Comparison of ENCODE assay signal across 8 mouse cellular contexts in the genomic region with DNA sequence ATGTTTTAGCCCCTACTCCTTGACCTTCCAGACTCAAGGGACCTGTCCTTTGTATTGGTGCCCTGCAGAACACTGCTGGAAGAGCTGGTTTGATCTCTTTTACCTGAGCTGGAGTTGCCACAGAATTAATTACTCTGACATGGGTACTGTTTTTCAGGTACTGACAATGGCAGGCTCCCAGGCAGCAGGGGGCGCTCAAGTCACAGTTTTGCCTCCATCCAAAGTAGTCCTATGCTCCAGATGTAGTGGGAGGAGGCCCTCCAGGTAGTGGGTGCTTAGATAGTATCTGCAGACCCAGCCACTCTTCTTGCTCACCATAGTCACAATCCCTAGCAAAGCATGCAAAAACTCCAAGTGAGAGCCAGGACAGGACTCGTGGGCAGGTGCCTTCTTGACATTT. TPM values are rescaled to one million over a fixed set of nuclear protein-coding genes. Genes with fewer than 3 reads are reported as not detected.
A peak's percentile ranks its signal among the peaks of the same experiment; 100 is the strongest.
DNase-seq lines count a peak whose midpoint lies in the region; ATAC-seq and TF ChIP-seq lines count a peak whose summit lies in the region.

No protein-coding gene starts in this region.

- peaks cover 21 to 44% of the 10 kb centered on the region in 2 experiments for H3K4me1 ChIP-seq in liver, embryonic 14.5 days (replicated peaks; ENCODE audit: control insufficient read depth in 2 of 2, insufficient read depth in 2 of 2, low read length in 1 of 2)

- TF ChIP-seq EP300 in liver, embryonic 14.5 days (IDR thresholded peaks at IDR 0.05; ENCODE audit: low read depth), result no peak

- H3K4me2 ChIP-seq in liver, embryonic 14.5 days (ENCODE audit: low read depth), result no peak overlapping the region

- no peaks in the 10 kb centered on the region for H3K27me3 ChIP-seq in liver, embryonic 14.5 days (ENCODE audit: control insufficient read depth, insufficient read depth, low read length)

- H3K9me3 ChIP-seq in liver, embryonic 14.5 days (ENCODE audit: control insufficient read depth, low read length), result no peaks in the 10 kb centered on the region

- peak; percentile 68 for DNase-seq in 416B (ENCODE audit: low read depth)
- peak; percentile 83 for DNase-seq in NIH3T3 (ENCODE audit: low read depth)
- DNase-seq in cerebellum, adult 9-11 months, result peak; percentile 53
- peak; percentile 44 for DNase-seq in gastrocnemius, postnatal 25 days
- DNase-seq in kidney, postnatal 36 days, result peak; percentile 83 to 95
- DNase-seq in liver, embryonic 14.5 days (ENCODE audit: low read depth in 3 of 3, low spot score in 3 of 3), result peak in 2 of 3 experiments; percentile 56 to 59
- peak; percentile 74 for DNase-seq in retina, embryonic 14.5 days (ENCODE audit: low spot score)
- peak; percentile 83 for DNase-seq in thymus, postnatal 14 days

- no peak overlapping the region for H3K27ac ChIP-seq in liver, embryonic 14.5 days

- H3K36me3 ChIP-seq in liver, embryonic 14.5 days (replicated peaks; ENCODE audit: control insufficient read depth, insufficient read depth, low read depth), result peaks cover 27% of the 10 kb centered on the region

- no peak for ATAC-seq in liver, embryonic 14.5 days (ENCODE audit: insufficient read depth)

- no peak overlapping the region for H3K4me3 ChIP-seq in liver, embryonic 14.5 days (ENCODE audit: insufficient read depth in 1 of 2, low read depth in 2 of 2, low read length in 2 of 2)

- no peak overlapping the region for H3K9ac ChIP-seq in liver, embryonic 14.5 days (replicated peaks)

- TF ChIP-seq CTCF in liver, embryonic 14.5 days (IDR thresholded peaks at IDR 0.05; ENCODE audit: low read depth), result peak; percentile 93

- WGBS in liver, embryonic 14.5 days (ENCODE audit: insufficient replicate concordance), result 24% methylated on average over 2 of the region's 2 CpGs

RNA-seq across cellular contexts. Expression of gene Rgs12, which starts 36.6 kb away (rescaled TPM):
- total RNA-seq in gastrocnemius, postnatal 25 days (2021), result 1 to 10 TPM; 3.1 to 3.5 TPM
- polyA plus RNA-seq in liver, embryonic 14.5 days (2012; rRNA removed), result 18.7 and 21.7 TPM in 2 replicates
- 17.1 and 20.4 TPM in 2 replicates for polyA plus RNA-seq in liver, embryonic 14.5 days (2014; fragmentation: Nextera tagmentation; extraction: Ambion mirVana)

RNA-seq across cellular contexts. Expression of gene Hgfac, which starts 55.4 kb away (rescaled TPM):
- total RNA-seq in gastrocnemius, postnatal 25 days (2021), result under 1 TPM in 1 of 2 experiments, not detected in 1; 0.46 TPM
- polyA plus RNA-seq in liver, embryonic 14.5 days (2012; rRNA removed), result 92.3 and 97.9 TPM in 2 replicates
- polyA plus RNA-seq in liver, embryonic 14.5 days (2014; fragmentation: Nextera tagmentation; extraction: Ambion mirVana), result 52.8 and 60.0 TPM in 2 replicates
